Mouse (Mus musculus): ENCODE data around the gene Tpbgl. TPM values are rescaled to one million over a fixed set of nuclear protein-coding genes. Genes with fewer than 3 reads are reported as not detected.

The Tpbgl gene
- total and polyA plus RNA-seq, 3 experiments, result 3.3 to 3.5 (median 3.4) TPM

DNA sequence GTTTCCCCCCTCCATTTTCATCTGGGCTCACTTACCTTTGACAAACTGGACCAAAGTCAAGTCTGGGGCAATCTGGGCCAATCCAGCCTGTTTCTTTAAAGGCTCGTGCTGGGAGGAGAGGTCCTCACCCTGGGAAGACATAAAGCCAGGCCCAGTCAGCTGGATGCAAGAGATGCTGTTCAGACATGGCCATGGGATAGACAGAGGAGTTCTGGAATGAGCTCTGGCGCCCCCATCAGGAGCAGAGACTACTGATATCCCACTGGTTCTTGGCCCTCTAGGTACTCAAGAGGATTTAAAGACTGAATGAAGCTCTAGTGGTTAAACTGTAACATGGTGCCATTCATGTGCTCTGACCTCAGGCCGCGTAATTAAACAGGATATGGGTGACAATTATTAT lies 44.0 kb upstream of the Tpbgl start:
- TF ChIP-seq CTCF (IDR thresholded peaks at IDR 0.05) (peak; percentile 29), POLR2A (IDR thresholded peaks at IDR 0.05; ENCODE audit: insufficient read depth, low read depth, low read length) (no peak), EP300 (IDR thresholded peaks at IDR 0.05; ENCODE audit: insufficient read depth, low read depth, low read length) (no peak)
- H3K27ac ChIP-seq, result no peak overlapping the region
- H3K4me3 ChIP-seq, result no peak overlapping the region
- DNase-seq, result peak in 1 of 2 experiments; percentile 26
- no peak overlapping the region for H3K9ac ChIP-seq (ENCODE audit: low read depth, low read length)
- intact Hi-C loops (cut with DNase I), result no loop called here
- H3K36me3 ChIP-seq (ENCODE audit: control insufficient read depth, insufficient read depth, low read length), result 0 out of 2 replicates have a peak, but pooled peaks cover 2% of the 10 kb centered on the region
- WGBS, result 78% methylated on average over 4 of the region's 4 CpGs
- H3K27me3 ChIP-seq (ENCODE audit: control insufficient read depth, insufficient read depth, low read length), result no peaks in the 10 kb centered on the region
- H3K79me2 ChIP-seq (replicated peaks; ENCODE audit: control insufficient read depth, insufficient read depth, low read length), result no peaks in the 10 kb centered on the region
- H3K4me1 ChIP-seq (ENCODE audit: control insufficient read depth, insufficient read depth, low read length), result peaks cover 5% of the 10 kb centered on the region

DNA sequence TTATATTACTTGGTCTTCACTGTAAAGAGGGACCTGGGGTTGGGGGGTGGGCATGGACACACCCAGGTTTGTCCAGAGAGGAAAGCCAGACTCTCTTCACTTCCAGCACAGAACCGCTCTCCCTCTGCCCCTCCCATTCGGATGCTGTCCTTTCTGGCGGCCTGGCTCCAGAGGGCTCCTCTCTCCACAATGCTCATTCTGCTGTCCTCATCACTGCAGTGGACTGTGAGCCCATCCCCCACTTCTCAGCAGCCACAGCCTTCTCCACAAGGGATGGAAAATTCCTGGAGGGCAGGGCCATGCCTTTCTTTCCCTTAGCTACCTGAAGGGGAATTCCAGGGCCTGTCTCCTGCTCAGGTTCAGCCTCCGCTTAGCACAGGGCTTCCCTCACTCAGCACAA lies 41.9 kb upstream of the Tpbgl start:
- peaks cover 6% of the 10 kb centered on the region for H3K36me3 ChIP-seq (ENCODE audit: control insufficient read depth, insufficient read depth, low read length)
- H3K9ac ChIP-seq (ENCODE audit: low read depth, low read length), result no peak overlapping the region
- intact Hi-C loops (cut with DNase I), result no loop called here
- DNase-seq, result peak; percentile 44
- H3K27ac ChIP-seq, result no peak overlapping the region
- no peaks in the 10 kb centered on the region for H3K79me2 ChIP-seq (replicated peaks; ENCODE audit: control insufficient read depth, insufficient read depth, low read length)
- 43% methylated on average over 4 of the region's 4 CpGs for WGBS
- H3K27me3 ChIP-seq (ENCODE audit: control insufficient read depth, insufficient read depth, low read length), result no peaks in the 10 kb centered on the region
- no peak overlapping the region for H3K4me3 ChIP-seq
- H3K4me1 ChIP-seq (ENCODE audit: control insufficient read depth, insufficient read depth, low read length), result peaks cover 18% of the 10 kb centered on the region
- TF ChIP-seq POLR2A (IDR thresholded peaks at IDR 0.05; ENCODE audit: insufficient read depth, low read depth, low read length) (no peak), EP300 (IDR thresholded peaks at IDR 0.05; ENCODE audit: insufficient read depth, low read depth, low read length) (no peak), CTCF (IDR thresholded peaks at IDR 0.05) (peak; percentile 38)

DNA sequence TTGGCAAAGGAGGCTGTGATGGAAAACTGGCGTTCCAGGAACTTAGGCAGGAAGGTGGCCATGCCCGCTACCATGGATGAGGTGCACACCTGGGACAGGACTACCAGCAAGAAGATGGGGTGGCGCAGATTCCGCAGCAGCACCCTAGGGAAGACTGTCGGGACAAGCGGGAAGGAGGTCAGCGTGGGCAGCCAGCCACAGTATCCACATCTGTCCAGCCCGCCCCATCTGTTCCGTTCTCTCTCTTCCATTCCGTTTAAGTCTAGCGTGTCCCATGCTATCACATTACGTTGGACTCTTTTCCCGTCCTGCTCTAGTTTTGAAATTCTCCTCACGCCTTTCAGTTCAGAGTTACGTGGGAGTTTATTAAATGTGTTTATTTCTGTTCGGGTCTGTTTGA lies 40.2 kb upstream of the Tpbgl start:
- Histone ChIP-seq H3K27ac (no peak overlapping the region), H3K4me1 (ENCODE audit: control insufficient read depth, insufficient read depth, low read length) (peaks cover 20% of the 10 kb centered on the region), H3K4me3 (no peak overlapping the region), H3K27me3 (ENCODE audit: control insufficient read depth, insufficient read depth, low read length) (no peaks in the 10 kb centered on the region), H3K79me2 (replicated peaks; ENCODE audit: control insufficient read depth, insufficient read depth, low read length) (no peaks in the 10 kb centered on the region), H3K9ac (ENCODE audit: low read depth, low read length) (no peak overlapping the region), H3K36me3 (ENCODE audit: control insufficient read depth, insufficient read depth, low read length) (peaks cover 6% of the 10 kb centered on the region)
- peak in 1 of 2 experiments; percentile 31 for DNase-seq
- intact Hi-C loops (cut with DNase I), result no loop called here
- 87% methylated on average over 16 of the region's 16 CpGs for WGBS
- TF ChIP-seq EP300 (IDR thresholded peaks at IDR 0.05; ENCODE audit: insufficient read depth, low read depth, low read length), result no peak
- TF ChIP-seq POLR2A (IDR thresholded peaks at IDR 0.05; ENCODE audit: insufficient read depth, low read depth, low read length), result no peak

DNA sequence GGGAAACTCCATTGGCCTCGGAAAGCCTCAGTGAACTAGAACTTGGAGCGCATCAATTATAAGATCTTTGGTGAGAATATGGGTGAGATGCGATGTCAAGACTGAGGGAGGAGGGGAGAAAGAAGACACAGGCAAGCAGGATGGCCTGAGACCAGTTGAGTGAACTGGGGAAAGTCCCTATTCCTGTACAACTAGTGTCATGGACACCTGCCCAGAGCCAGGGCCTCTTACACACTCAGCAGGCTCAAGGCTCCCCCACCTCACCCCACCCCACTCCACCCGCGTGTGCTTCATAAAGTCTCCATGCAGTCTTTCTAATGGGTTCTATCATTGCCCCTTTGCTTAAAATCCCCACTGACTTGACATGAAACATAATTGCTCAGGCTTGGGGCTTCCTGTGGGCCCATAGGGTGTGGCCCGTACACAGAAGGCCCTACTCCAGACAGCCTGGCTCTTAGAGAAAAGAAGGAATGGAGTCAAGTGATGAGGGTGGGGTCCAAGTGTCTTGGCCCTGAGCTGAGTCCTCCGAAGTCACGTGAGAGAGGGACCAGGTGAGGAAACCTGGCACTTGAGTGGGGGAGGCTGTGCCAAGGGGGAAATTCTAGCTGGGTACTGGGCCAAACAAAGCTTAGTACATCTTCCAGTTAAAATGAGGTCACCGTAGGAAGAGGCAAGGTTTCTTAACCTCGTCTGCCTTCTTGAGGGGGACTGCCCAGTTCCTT lies 39.0 kb upstream of the Tpbgl start:
- Histone ChIP-seq H3K79me2 (replicated peaks; ENCODE audit: control insufficient read depth, insufficient read depth, low read length) (no peaks in the 10 kb centered on the region), H3K4me3 (no peak overlapping the region), H3K36me3 (ENCODE audit: control insufficient read depth, insufficient read depth, low read length) (peaks cover 6% of the 10 kb centered on the region), H3K4me1 (ENCODE audit: control insufficient read depth, insufficient read depth, low read length) (peaks cover 21% of the 10 kb centered on the region), H3K9ac (ENCODE audit: low read depth, low read length) (no peak overlapping the region), H3K27me3 (ENCODE audit: control insufficient read depth, insufficient read depth, low read length) (no peaks in the 10 kb centered on the region), H3K27ac (peak overlapping the region; percentile 53)
- intact Hi-C loops (cut with DNase I), result loop anchor here (2.0 kb wide), 1 partner anchor 15 kb away; no protein-coding TSS in a partner anchor
- DNase-seq, result peak; percentile 36 to 46
- no peak for TF ChIP-seq POLR2A (IDR thresholded peaks at IDR 0.05; ENCODE audit: insufficient read depth, low read depth, low read length)
- 64% methylated on average over 10 of the region's 10 CpGs for WGBS

DNA sequence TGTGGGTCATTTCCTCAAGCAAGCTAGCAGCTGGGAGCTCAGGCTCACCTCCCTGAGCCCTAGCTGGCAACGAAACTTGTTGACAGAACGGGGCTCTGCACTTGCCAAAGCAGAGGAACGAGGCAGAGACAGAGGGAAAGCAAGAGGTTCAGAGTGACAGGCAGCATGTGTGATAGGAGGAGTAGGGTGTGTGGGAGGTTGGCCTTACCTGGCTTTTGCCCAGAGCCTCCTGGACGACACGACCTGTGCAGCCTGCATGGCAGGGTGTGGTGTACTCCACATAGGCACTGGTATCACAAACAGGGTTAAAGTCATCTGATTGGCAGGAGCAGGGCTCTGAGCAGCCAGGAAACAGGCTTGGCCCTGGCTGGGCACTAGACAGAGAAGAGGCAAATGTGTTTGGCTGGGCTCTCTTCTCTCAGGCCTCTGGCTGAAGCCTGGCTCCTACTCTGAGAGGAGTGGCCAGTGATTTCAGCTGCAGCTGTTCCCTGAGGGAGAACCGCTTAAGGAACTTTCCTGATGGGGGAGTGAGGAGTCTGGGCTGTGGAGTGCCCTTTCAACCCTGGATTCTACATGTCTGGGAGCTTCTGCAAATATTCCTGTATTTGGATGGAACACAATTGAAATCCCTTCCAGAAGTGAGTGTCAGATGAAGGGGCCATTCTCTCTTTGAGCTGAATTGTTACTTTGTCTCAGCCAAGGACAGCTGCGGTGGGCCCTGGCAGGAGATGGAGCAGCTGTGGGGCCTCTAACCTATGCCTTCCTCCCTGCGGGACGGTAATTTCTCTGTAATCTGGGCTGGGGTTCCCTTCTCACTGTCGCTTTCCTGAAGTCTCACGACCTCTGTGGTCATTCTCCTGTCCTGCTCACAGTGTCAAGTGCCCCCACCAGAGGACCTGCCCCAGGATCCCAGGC lies 37.9 kb upstream of the Tpbgl start:
- TF ChIP-seq POLR2A (IDR thresholded peaks at IDR 0.05; ENCODE audit: insufficient read depth, low read depth, low read length), result no peak
- TF ChIP-seq EP300 (IDR thresholded peaks at IDR 0.05; ENCODE audit: insufficient read depth, low read depth, low read length), result peak; percentile 72; the same call in 1 of the 2 replicates
- Histone ChIP-seq H3K27me3 (ENCODE audit: control insufficient read depth, insufficient read depth, low read length) (no peaks in the 10 kb centered on the region), H3K79me2 (replicated peaks; ENCODE audit: control insufficient read depth, insufficient read depth, low read length) (no peaks in the 10 kb centered on the region), H3K36me3 (ENCODE audit: control insufficient read depth, insufficient read depth, low read length) (peaks cover 6% of the 10 kb centered on the region), H3K9ac (ENCODE audit: low read depth, low read length) (peak overlapping the region; percentile 7; the same call in 1 of the 2 replicates), H3K27ac (peak overlapping the region; percentile 53), H3K4me3 (no peak overlapping the region), H3K4me1 (ENCODE audit: control insufficient read depth, insufficient read depth, low read length) (peaks cover 21% of the 10 kb centered on the region)
- peak; percentile 84 to 90 for DNase-seq
- intact Hi-C loops (cut with DNase I), result loop anchor here (2.0 kb wide), 1 partner anchor 16 kb away; no protein-coding TSS in a partner anchor
- 17% methylated on average over 11 of the region's 11 CpGs for WGBS
